Mouse (Mus musculus) embryonic facial prominence, embryonic 14.5 days (tissue): ENCODE measurements at regions not wholly inside any gene's neighbourhood (a gene's known extent, or its start where the extent isn't known, plus 50 kb on each side); places are given as distances from the start of the nearest gene placed in this dataset.

Experiments
- ATAC-seq: fragments of 200-750 bp; cut with Nextera tagmentation; 2 replicates; pipeline ENCODE4 v1.8.0; 2017; ENCODE audit warnings: low read depth, moderate number of reproducible peaks, moderate TSS enrichment
- DNase-seq: peaks from one replicate; pipeline ENCODE4 v3.0.0-alpha.2; 2015; ENCODE audit warnings: low spot score
- H3K27ac ChIP-seq: fragments of 300-500 bp; sonication (generic); replicated peaks from 2 replicates; pipeline ENCODE4 v1.5.1; 2014; ENCODE audit warnings: low read depth, mild to moderate bottlenecking, low read length, moderate library complexity
- H3K27me3 ChIP-seq: fragments of 300-500 bp; sonication (generic); replicated peaks from 2 replicates; pipeline ENCODE4 v1.6.1; 2014; ENCODE audit warnings: low read length; ENCODE audit not compliant: control insufficient read depth, insufficient read depth
- H3K36me3 ChIP-seq: fragments of 300-500 bp; sonication (generic); 2 replicates; pipeline ENCODE4 v1.6.1; 2014; ENCODE audit warnings: low read length, mixed read lengths; ENCODE audit not compliant: control insufficient read depth, insufficient read depth
- H3K4me1 ChIP-seq: fragments of 300-500 bp; sonication (generic); 2 replicates; pipeline ENCODE4 v1.6.1; 2014; ENCODE audit warnings: antibody characterized with exemption, low read length; ENCODE audit not compliant: control insufficient read depth, insufficient read depth
- H3K4me2 ChIP-seq: fragments of 300-500 bp; sonication (generic); 2 replicates; pipeline ENCODE4 v1.6.1; 2014; ENCODE audit warnings: low read depth, mild to moderate bottlenecking, low read length, moderate library complexity, mixed read lengths
- H3K4me3 ChIP-seq: fragments of 300-500 bp; sonication (generic); 2 replicates; pipeline ENCODE4 v1.5.1; 2014; ENCODE audit warnings: low read depth, mild to moderate bottlenecking, low read length
- H3K9ac ChIP-seq: fragments of 300-500 bp; sonication (generic); 2 replicates; pipeline ENCODE4 v1.6.1; 2014; ENCODE audit warnings: low read depth, mild to moderate bottlenecking, low read length, moderate library complexity, mixed read lengths
- H3K9me3 ChIP-seq: fragments of 300-500 bp; sonication (generic); 2 replicates; pipeline ENCODE4 v1.6.1; 2016; ENCODE audit warnings: low read length; ENCODE audit not compliant: control insufficient read depth
- WGBS: fragments of 180-500 bp; shearing (Covaris S2); extraction: QIAGEN DNeasy Blood & Tissue Kit; methylation state at CpG from one replicate; pipeline ENCODE4 v1.1.7; 2014; 5-methylcytosine and 5-hydroxymethylcytosine counted together

DNA sequence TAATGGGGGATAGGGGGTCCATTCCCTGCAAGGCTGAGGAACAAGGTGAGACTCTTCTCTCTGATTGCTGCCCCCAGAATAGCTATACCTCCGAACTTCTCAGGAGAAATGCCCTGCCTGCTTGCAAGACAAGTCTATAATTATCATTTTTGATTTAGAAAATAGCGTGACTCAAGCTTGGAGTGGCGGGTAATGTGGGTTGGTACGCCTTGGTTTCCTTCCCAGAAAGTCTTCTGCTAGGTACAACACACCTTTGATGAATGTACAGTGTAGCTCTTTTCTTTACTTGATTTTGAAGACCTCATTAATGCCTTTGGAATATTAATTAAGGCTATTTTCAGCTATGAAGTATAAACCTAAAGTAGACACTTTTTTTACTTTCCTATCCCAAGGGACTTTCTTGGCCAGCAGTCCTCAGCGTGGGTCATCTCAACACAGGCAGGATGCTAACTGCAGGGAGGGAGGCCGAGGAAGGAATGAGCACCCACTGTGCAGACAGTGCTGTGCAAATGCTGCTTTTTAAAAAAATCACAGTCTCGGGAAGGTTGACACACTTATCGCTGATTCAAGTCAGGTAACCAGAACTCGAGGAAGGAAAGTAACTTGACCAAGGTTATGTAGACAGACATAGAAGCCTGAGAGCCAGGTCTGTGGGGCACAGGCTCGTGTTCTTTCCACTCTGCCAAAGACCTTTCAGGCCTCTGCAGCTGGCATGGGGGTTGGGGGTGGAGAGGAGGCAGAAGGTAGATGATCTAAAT is 2034.8 kb upstream of the Lrrc6 start:
- 67% methylated on average over 10 of the region's 10 CpGs for whole genome bisulfite sequencing
- ATAC-seq (no peak), DNase-seq (no peak)
- no peaks in the 10 kb centered on the region for H3K4me1 ChIP-seq
- H3K27me3 ChIP-seq: no peaks in the 10 kb centered on the region
- H3K9me3 ChIP-seq: no peaks in the 10 kb centered on the region
- H3K9ac ChIP-seq: no peak overlapping the region
- no peaks in the 10 kb centered on the region for H3K36me3 ChIP-seq
- H3K27ac ChIP-seq: no peak overlapping the region
- H3K4me3 ChIP-seq: no peak overlapping the region
- no peak overlapping the region for H3K4me2 ChIP-seq

DNA sequence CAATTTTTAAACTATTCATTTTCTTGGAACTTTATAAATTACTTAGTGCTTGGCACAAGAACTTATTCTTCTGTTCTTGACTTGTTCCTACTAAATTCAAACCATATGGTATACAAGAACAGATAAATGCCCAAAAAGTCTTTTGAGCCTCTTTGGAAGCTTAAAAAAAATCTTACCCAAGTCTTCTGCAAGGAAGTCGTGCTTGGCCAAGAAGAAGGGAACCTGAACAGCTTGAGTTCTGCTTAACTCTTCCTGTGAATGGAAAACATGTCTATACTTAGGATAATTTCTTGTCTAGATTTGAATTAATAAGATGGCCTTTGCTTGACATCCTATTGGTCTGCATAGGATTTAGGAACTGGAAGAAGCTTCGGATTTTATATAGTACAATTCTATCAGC is 2020.0 kb upstream of the Lrrc6 start:
- Histone ChIP-seq H3K4me1 (no peaks in the 10 kb centered on the region), H3K9me3 (no peaks in the 10 kb centered on the region), H3K27me3 (no peaks in the 10 kb centered on the region), H3K4me2 (no peak overlapping the region), H3K27ac (no peak overlapping the region), H3K36me3 (no peaks in the 10 kb centered on the region), H3K9ac (no peak overlapping the region), H3K4me3 (no peak overlapping the region)
- DNase-seq (no peak), ATAC-seq (no peak)
- 63% methylated on average over 2 of the region's 2 CpGs for WGBS

DNA sequence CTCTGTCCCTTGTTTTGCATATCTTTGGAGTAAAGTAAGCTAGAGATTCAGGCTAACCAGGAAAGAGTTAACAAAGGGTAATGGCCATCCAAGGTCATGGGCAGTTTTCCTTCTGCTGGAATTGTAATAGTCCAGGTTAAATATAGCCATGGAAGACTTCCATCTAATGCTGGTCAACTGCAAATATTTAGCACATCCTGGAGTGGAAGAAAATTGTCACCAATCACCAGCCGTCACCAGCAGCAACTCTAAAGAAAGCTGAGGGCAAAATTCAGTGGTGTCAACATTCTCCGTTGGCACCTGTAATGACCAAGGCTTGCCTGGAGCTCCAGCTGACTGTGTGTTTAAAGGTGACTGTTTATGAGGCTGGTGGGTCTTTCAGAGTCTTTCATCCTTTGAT is 2011.7 kb upstream of the Lrrc6 start:
- no peaks in the 10 kb centered on the region for H3K4me1 ChIP-seq
- no peak overlapping the region for H3K27ac ChIP-seq
- no peaks in the 10 kb centered on the region for H3K27me3 ChIP-seq
- H3K9ac ChIP-seq: no peak overlapping the region
- WGBS: 72% methylated on average over 2 of the region's 2 CpGs
- no peak overlapping the region for H3K4me2 ChIP-seq
- H3K9me3 ChIP-seq: no peaks in the 10 kb centered on the region
- H3K4me3 ChIP-seq: no peak overlapping the region
- H3K36me3 ChIP-seq: no peaks in the 10 kb centered on the region
- DNase-seq (no peak), ATAC-seq (no peak)

GRCm38 (mm10) chr15:68508190-68508589 is 2007.5 kb upstream of the Lrrc6 start:
- H3K27ac ChIP-seq: no peak overlapping the region
- no peak overlapping the region for H3K4me2 ChIP-seq
- no peak for ATAC-seq
- H3K36me3 ChIP-seq: no peaks in the 10 kb centered on the region
- no peaks in the 10 kb centered on the region for H3K4me1 ChIP-seq
- DNase-seq: no peak
- no peak overlapping the region for H3K9ac ChIP-seq
- no peak overlapping the region for H3K4me3 ChIP-seq
- 80% methylated on average over 5 of the region's 5 CpGs for WGBS
- H3K9me3 ChIP-seq: no peaks in the 10 kb centered on the region
- no peaks in the 10 kb centered on the region for H3K27me3 ChIP-seq

GRCm38 (mm10) chr15:68506093-68506492 is 2005.4 kb upstream of the Lrrc6 start:
- DNase-seq (no peak), ATAC-seq (no peak)
- no peaks in the 10 kb centered on the region for H3K36me3 ChIP-seq
- H3K9ac ChIP-seq: no peak overlapping the region
- no peaks in the 10 kb centered on the region for H3K4me1 ChIP-seq
- H3K4me2 ChIP-seq: no peak overlapping the region
- H3K4me3 ChIP-seq: no peak overlapping the region
- no peaks in the 10 kb centered on the region for H3K27me3 ChIP-seq
- H3K9me3 ChIP-seq: no peaks in the 10 kb centered on the region
- 68% methylated on average over 2 of the region's 2 CpGs for WGBS
- H3K27ac ChIP-seq: no peak overlapping the region

DNA sequence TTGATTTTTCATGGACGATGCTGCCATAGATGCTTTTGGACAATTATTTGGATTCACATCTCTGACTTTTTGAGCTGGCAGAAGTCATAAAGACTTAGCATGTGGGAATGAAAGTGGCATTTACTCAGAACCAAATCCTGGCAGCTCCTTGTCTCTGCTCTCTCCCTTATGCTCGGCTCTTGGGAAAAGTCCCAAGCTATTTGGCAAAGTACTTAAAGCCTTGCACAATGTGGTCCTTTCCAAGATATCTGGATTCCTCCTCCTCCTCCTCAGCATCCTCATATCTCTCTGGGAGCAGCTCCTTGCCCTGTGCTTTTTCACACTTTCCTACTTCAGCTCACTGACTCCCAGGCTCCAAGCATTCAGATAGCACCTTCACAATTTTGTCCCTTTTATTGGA is 1995.7 kb upstream of the Lrrc6 start:
- Histone ChIP-seq H3K27ac (no peak overlapping the region), H3K4me3 (no peak overlapping the region), H3K36me3 (no peaks in the 10 kb centered on the region), H3K27me3 (no peaks in the 10 kb centered on the region), H3K4me1 (no peaks in the 10 kb centered on the region), H3K4me2 (no peak overlapping the region), H3K9ac (no peak overlapping the region), H3K9me3 (no peaks in the 10 kb centered on the region)
- ATAC-seq (no peak), DNase-seq (no peak)
- 87% methylated on average over 2 of the region's 2 CpGs for WGBS

DNA sequence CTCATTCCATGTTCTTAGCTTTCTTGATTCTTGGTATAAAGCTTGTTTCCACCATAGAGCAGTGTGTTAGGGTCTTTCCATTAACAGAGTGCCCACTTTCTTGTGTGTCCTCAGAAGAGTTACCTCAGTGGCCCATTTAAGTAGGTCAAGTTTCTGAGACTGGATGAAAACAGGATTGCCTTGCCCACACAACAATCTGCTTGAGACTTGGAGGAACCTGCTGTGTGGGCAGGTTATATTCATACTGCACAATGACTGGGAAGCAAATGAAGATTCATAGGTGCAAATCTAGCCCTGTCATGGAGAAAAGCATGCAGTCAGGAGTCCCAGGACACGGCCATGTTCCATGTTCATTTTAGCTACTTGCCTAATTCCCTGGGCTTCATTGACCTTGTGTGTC is 1984.1 kb upstream of the Lrrc6 start:
- DNase-seq: no peak
- no peaks in the 10 kb centered on the region for H3K4me1 ChIP-seq
- H3K27me3 ChIP-seq: no peaks in the 10 kb centered on the region
- no peak for ATAC-seq
- no peak overlapping the region for H3K4me2 ChIP-seq
- no peaks in the 10 kb centered on the region for H3K36me3 ChIP-seq
- H3K9ac ChIP-seq: no peak overlapping the region
- no peak overlapping the region for H3K27ac ChIP-seq
- no peak overlapping the region for H3K4me3 ChIP-seq
- 76% methylated on average over 1 of the region's 1 CpGs for WGBS
- H3K9me3 ChIP-seq: no peaks in the 10 kb centered on the region

- H3K4me2 ChIP-seq: no peak overlapping the region
- no peak overlapping the region for H3K27ac ChIP-seq
- H3K9ac ChIP-seq: no peak overlapping the region
- no peaks in the 10 kb centered on the region for H3K27me3 ChIP-seq
- H3K4me3 ChIP-seq: no peak overlapping the region
- ATAC-seq (no peak), DNase-seq (no peak)
- WGBS: 73% methylated on average over 5 of the region's 5 CpGs
- no peaks in the 10 kb centered on the region for H3K4me1 ChIP-seq
- H3K36me3 ChIP-seq: no peaks in the 10 kb centered on the region
- H3K9me3 ChIP-seq: no peaks in the 10 kb centered on the region
These were observed 1977.0 kb upstream of the Lrrc6 start for GRCm38 (mm10) chr15:68477745-68478144.

DNA sequence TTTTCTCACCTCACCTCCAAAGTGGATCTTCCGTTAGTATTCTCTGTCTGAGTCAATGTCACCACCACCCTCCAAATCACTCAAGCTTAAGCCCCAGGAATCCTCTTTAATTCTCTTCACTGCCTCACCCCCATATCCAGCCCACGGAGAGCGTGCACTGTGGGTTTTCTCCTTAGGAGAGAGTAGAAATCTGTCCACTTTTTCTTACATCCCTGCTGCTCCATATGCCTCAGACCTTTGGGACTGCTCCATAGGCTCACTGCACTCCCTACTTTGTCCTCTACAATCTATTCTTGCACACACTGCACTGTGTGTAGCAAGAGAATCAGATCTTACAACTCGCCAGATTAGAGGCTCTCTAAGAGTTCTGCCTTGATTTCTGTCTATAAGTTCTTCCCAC is 1971.2 kb upstream of the Lrrc6 start:
- Histone ChIP-seq H3K4me1 (no peaks in the 10 kb centered on the region), H3K4me2 (no peak overlapping the region), H3K36me3 (no peaks in the 10 kb centered on the region), H3K9ac (no peak overlapping the region), H3K4me3 (no peak overlapping the region), H3K27ac (no peak overlapping the region), H3K9me3 (no peaks in the 10 kb centered on the region), H3K27me3 (no peaks in the 10 kb centered on the region)
- 91% methylated on average over 4 of the region's 4 CpGs for WGBS
- no peak for DNase-seq
- no peak for ATAC-seq
